Mouse (Mus musculus) adrenal gland, postnatal 10 days (tissue): ENCODE results near the gene Abcb4. TPM values are rescaled to one million over a fixed set of nuclear protein-coding genes. Genes with fewer than 3 reads are reported as not detected.
"Not testable (repeated sequence)": the region's sequence is repeated elsewhere in the genome, so short reads cannot be mapped to it uniquely, and the experiment has no call there.

Experiments
- DNase-seq: peaks from one replicate; pipeline ENCODE4 v3.0.0; 2021; ENCODE audit warnings: mixed read lengths
- total RNA-seq, 2 experiments: library from RNA; stranded (reverse); gene quantifications; 2 replicates each; pipeline ENCODE4 v1.2.3; 2021

Abcb4 gene
- total RNA-seq, 2 experiments from 2014 or later, result 13.4 to 23.1 TPM

GRCm38 (mm10) chr5:8904539-8904938 is 11.0 kb downstream of the Abcb4 start:
- no peak for DNase-seq

GRCm38 (mm10) chr5:8911567-8912198 is 18.2 kb downstream of the Abcb4 start:
- DNase-seq, result no peak

DNA sequence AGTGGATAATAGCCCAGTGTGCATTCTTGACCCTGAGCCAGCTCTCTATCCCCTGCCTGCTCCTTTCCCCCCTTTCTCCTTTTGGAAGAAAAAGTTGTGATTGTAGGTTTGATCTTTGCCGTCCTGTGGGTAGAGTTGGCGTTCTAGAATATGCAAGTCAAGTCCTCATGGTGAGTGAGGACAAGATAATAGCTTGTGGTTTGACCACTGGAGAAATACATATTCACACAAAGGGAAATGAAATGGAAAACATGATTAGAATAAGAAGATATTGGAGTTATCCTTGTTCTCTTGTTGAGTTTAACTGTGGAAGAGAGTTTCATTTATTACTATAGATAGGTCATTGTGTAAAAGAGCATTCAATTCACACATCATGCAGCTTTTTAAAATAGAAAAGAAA is 22.9 kb downstream of the Abcb4 start:
- DNase-seq, result no peak

DNA sequence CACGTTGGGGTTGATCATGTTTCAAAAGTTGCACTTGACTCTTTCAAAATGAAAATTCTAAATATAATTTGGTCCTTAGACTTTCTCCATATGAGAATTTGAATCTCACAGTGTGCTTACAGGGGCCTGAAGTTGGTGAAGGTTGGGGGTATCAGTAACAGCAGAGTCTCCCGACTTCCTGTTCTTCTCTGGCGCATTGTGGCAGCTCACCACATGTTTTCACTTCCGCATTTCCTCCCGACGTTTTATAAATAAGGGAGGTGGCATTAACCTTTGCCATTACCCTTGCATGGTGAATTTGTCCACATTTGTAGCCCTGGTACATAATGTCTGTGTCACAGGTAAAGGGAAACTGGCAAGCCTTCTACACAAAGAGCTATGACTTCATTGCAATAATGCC is 23.6 kb downstream of the Abcb4 start:
- DNase-seq, result no peak

DNA sequence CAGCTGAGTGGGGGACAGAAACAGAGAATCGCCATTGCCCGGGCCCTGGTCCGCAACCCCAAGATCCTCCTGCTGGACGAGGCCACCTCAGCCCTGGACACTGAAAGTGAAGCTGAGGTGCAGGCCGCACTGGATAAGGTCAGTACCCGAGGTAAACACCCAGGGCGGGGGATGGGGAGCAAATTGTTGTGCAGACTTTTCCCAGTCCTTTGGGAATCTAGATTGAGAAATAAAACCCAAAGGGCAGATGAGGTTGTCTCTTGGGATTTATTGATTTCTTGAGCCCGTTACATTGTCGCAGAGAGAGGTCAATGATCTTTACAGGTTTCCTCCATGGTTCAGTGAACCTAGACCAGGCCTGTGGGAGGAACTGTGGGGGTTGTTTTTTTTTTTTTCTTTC is 34.9 kb downstream of the Abcb4 start:
- DNase-seq, result peak; percentile 15

DNA sequence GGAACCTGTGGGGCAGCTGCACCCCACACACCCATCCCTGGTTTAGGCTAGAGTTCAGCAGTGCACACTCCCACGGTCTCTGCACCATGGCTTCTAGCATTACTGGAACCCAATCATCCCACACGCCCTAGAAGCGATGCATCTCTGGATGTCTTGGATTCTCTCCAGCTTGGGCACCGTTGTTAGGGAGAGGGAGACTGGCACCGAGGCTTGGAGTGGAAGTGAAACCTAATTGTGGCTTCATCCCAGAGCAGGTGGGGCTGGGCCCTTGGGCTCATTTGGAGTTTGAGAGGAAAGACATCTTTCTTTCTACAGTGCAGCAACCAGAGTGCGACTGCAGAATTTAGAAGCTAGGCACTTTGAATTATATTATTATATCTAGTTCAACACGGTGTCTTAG is 44.4 kb downstream of the Abcb4 start:
- no peak for DNase-seq

DNA sequence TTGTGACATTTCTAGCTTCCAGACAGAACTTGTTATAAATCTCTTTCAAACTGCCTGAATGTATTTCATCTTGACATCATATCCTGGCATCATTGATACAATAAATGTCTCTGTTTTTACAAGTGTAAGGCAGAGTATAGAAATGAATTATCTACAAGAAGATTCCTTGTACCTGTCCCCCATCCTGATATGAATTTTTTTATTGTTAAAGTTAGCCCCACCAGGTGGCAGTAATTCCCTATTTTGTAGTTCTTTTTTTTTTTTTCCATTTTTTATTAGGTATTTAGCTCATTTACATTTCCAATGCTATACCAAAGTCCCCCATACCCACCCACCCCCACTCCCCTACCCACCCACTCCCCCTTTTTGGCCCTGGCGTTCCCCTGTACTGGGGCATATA is 47.7 kb downstream of the Abcb4 start:
- DNase-seq, result not testable (repeated sequence)

GRCm38 (mm10) chr5:8943836-8944235 is 50.3 kb downstream of the Abcb4 start:
- DNase-seq, result no peak

- DNase-seq, result no peak
Observed at GRCm38 (mm10) chr5:8947423-8948110, 54.0 kb downstream of the Abcb4 start.

DNA sequence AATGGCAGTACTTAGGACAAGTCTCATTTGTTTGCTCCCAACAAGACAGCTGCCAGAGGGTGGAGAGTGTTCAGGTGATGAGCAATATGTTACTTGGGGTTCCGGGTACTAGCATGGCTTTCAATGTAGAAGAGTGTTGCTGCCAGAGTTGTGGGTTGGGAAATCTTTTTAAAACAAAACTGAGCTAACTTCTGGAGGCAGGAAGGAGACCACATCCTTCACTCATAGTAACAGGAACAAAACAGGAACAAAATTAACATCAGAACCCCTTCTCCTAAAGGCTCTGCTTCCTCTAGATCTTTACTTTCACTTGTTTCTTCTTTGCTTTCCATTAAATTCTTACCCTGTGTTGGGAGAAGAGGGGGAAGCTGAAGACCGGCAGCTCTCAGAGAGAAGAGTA is 60.1 kb downstream of the Abcb4 start:
- DNase-seq, result no peak

- DNase-seq, result no peak
Observed at GRCm38 (mm10) chr5:8955544-8955943, 62.0 kb downstream of the Abcb4 start.

- no peak for DNase-seq
Observed at GRCm38 (mm10) chr5:8960534-8960933, 67.0 kb downstream of the Abcb4 start.

DNA sequence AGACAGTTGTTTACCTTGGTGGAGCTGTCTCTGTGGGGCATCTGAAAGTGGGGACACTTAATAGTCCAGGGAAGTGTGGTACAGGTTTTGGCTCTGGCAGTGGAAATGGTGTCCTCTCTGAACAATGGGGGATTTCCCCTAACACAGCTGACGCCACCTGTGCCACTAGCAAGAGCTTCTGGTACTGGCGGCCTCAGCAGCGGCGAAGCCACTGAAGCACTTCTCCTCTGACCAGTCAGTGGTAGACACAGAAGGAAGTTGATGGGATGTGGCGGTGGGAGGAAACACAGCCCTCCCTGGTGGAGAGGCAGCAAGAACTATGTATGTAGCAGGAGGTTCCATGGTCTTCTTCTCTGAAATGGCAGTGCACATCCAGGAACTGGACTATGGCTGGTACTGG is 71.0 kb downstream of the Abcb4 start:
- no peak for DNase-seq

DNA sequence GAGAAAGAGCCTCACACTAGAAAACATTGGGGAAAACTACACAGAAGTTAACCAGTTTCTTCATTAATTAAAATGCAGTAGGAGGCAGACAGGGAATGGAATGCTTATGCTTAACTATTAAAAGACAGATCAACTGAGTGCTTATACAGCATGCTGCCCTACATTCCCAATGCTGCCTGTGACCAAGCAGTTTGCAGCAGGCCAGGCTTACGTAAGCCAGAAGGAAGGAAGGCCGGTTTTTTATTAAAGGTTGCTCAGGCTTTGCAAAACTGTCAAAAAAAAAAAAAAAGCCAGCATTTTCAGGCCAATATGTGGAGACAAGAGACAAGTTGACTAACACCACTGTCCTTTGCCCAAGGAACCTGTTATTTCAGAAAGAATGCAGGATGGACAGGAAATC is 77.2 kb downstream of the Abcb4 start:
- DNase-seq, result no peak

DNA sequence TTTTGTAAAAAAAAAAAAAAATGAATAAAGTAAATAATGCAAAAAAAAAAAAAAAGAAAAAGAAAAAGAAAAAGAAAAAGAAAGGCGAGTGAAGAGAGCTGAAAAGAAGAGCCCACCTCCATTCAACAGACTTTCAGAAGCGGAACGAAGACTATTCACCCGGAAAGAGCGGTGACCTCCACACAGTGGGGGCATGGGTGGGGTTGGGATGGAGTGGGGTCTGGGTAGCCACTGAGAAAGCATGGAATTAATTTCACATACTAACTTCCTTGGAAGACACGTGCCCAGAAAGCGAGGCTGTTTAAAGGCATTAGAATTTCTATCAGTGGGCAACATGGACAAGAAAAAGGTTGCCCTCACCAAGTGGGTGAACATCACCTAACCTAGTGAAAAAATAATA is 78.8 kb downstream of the Abcb4 start:
- DNase-seq, result no peak

- no peak for DNase-seq
Observed at GRCm38 (mm10) chr5:8974721-8975120, 81.2 kb downstream of the Abcb4 start.

GRCm38 (mm10) chr5:8985470-8985869 is 92.0 kb downstream of the Abcb4 start:
- DNase-seq, result no peak

DNA sequence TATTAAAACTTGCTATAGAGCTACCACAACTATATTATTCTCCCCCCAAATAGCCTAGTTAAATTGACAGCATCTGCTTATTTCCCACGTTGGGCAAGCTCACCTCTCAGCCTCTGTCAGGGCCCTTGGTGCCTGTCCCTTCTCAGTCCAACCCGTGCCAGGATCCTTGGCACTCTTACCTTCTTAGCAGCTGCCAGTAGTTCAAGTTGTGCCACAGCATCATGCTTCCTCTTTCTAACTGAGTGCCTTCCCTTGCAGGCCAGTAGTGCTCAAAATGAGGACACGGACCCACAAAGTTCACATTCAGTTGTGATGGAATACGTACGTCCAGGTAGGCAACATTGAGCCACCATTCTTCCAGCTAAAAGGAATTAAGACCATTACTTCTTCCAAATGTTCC is 94.4 kb downstream of the Abcb4 start:
- no peak for DNase-seq

DNA sequence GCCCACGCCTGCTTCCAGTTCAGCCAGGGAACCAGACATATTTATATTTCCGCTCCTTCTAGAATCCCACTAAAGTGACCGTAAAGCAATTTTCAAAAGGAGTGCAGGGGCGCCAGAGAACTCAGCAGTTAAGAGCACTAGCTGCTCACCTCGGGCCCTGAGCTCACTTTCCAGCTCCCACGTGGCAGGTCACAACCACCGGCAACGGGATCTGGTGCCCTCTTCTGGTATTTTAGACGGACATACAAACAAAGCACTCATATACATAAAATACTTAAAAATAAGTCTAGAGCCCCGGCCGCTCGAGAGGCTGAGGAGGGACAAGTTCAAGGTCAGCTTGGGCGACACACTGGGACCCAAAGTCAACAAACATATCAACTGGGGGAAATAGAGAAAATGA is 97.0 kb downstream of the Abcb4 start:
- DNase-seq, result no peak

- no peak for DNase-seq
Observed at GRCm38 (mm10) chr5:8991626-8992025, 98.1 kb downstream of the Abcb4 start.

- DNase-seq, result peak; percentile 12
Observed at GRCm38 (mm10) chr5:8995966-8996685, 102.6 kb downstream of the Abcb4 start.

- DNase-seq, result peak; percentile 97
Observed at GRCm38 (mm10) chr5:8996686-8997512, 103.4 kb downstream of the Abcb4 start, which contains the start of gene Crot. Gene Crot, minus strand, starts transcription at chr5:8997324.

- no peak for DNase-seq
Observed at GRCm38 (mm10) chr5:8997513-8997895, 104.0 kb downstream of the Abcb4 start.
